Mouse (Mus musculus): ENCODE results near the gene Epha7.
A peak's percentile ranks its signal among the peaks of the same experiment; 100 is the strongest.

Epha7 gene

GRCm38 (mm10) chr4:28812691-28813289 is at the start of gene Epha7:
Epha7 (plus strand) TSS chr4:28813131.
- DNase-seq (ENCODE audit: extremely low spot score), result peak; percentile 95

GRCm38 (mm10) chr4:28783961-28784360 is 29.0 kb upstream of the Epha7 start:
- peak; percentile 56 for DNase-seq (ENCODE audit: extremely low spot score)

GRCm38 (mm10) chr4:28808800-28809199 is 4.1 kb upstream of the Epha7 start:
- no peak for DNase-seq (ENCODE audit: extremely low spot score)

- DNase-seq (ENCODE audit: extremely low spot score), result no peak
Observed at GRCm38 (mm10) chr4:28809703-28810102, 3.2 kb upstream of the Epha7 start.

- peak; percentile 74 for DNase-seq (ENCODE audit: extremely low spot score)
Observed at GRCm38 (mm10) chr4:28813551-28814475, 882 bp downstream of the Epha7 start.

- DNase-seq (ENCODE audit: extremely low spot score), result no peak
Observed at GRCm38 (mm10) chr4:28814476-28814815, 1.5 kb downstream of the Epha7 start.

GRCm38 (mm10) chr4:28814816-28815620 is 2.1 kb downstream of the Epha7 start:
- DNase-seq (ENCODE audit: extremely low spot score), result peak; percentile 77

GRCm38 (mm10) chr4:28815621-28815920 is 2.6 kb downstream of the Epha7 start:
- no peak for DNase-seq (ENCODE audit: extremely low spot score)

GRCm38 (mm10) chr4:28823616-28824015 is 10.7 kb downstream of the Epha7 start:
- no peak for DNase-seq (ENCODE audit: extremely low spot score)

GRCm38 (mm10) chr4:28824616-28825015 is 11.7 kb downstream of the Epha7 start:
- DNase-seq (ENCODE audit: extremely low spot score), result no peak

GRCm38 (mm10) chr4:28837669-28838068 is 24.7 kb downstream of the Epha7 start:
- DNase-seq (ENCODE audit: extremely low spot score), result no peak

- no peak for DNase-seq (ENCODE audit: extremely low spot score)
Observed at GRCm38 (mm10) chr4:28846311-28846710, 33.4 kb downstream of the Epha7 start.

- DNase-seq (ENCODE audit: extremely low spot score), result no peak
Observed at GRCm38 (mm10) chr4:28850388-28850787, 37.5 kb downstream of the Epha7 start.

- DNase-seq (ENCODE audit: extremely low spot score), result no peak
Observed at GRCm38 (mm10) chr4:28862845-28863666, 50.1 kb downstream of the Epha7 start.

GRCm38 (mm10) chr4:28866411-28866810 is 53.5 kb downstream of the Epha7 start:
- DNase-seq (ENCODE audit: extremely low spot score), result no peak

- no peak for DNase-seq (ENCODE audit: extremely low spot score)
Observed at GRCm38 (mm10) chr4:28871615-28872014, 58.7 kb downstream of the Epha7 start.

GRCm38 (mm10) chr4:28881271-28882044 is 68.5 kb downstream of the Epha7 start:
- no peak for DNase-seq (ENCODE audit: extremely low spot score)

- no peak for DNase-seq (ENCODE audit: extremely low spot score)
Observed at GRCm38 (mm10) chr4:28889630-28890029, 76.7 kb downstream of the Epha7 start.

GRCm38 (mm10) chr4:28890102-28890501 is 77.2 kb downstream of the Epha7 start:
- no peak for DNase-seq (ENCODE audit: extremely low spot score)

GRCm38 (mm10) chr4:28895480-28895879 is 82.5 kb downstream of the Epha7 start:
- no peak for DNase-seq (ENCODE audit: extremely low spot score)

- DNase-seq (ENCODE audit: extremely low spot score), result no peak
Observed at GRCm38 (mm10) chr4:28899373-28899772, 86.4 kb downstream of the Epha7 start.
